Mouse (Mus musculus): Measurements from ENCODE around the gene Kitl.

The Kitl gene

DNA sequence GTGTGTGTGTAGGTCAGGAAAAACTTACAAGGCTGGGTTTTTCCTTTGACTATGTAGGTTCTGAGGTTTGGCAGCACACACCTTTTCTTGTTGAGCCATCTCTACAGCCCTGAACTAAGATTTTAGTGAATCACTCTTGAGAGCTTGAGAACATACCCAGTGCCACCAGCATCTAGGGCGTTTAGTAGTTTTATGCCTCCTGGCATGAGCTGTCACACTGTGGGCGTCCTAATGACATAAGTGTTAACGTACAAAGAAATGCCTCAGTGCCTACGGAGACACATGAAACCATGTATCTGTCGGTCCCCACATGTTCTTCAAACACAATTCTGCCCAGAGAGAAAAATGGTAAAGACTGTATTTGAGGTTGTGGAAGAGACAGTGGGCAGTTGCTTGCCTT, 15.0 kb downstream of the Kitl start:
- DNase-seq = no peak

- DNase-seq = no peak
These were observed 15.6 kb downstream of the Kitl start for GRCm38 (mm10) chr10:100030980-100031516.

DNA sequence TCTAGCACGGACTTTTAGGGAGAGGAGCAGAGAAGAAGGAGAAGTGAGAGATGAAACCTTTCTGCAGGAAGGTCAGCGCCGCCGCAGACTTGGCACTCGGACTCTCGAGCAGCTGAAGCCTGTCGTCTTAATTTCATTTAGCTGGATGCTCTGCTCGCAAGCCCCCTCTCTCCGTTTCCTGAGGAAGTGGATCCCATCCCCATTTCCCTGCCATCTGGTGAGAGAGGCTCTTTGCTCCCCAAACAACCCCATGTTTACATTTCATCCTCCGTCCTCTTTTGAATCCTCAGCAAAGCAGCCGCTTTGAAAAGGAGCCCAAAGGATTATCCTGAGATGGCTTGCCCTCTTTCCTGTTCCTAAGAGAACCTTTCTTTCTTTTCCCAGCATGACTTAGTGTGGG, 16.2 kb downstream of the Kitl start:
- no peak for DNase-seq

DNA sequence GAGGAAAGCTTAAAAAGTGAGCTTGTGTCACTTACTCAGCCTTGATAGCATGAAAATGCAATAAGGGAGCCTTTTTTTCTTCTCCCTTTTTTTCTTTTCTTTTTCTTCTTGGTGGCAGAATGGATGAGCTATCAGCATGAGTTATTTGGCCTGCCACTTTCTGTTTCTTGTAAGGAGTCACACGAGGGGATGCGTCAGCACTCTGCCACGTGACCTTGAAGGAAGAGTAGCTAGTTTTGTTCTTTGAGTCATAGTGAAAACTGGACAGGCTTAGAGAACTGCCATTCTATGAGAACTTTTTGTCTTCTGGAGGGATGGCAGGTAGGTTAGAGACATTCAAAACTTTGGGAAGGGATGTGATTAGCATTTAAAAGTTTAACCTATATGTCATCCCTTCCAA, 17.1 kb downstream of the Kitl start:
- DNase-seq = no peak

GRCm38 (mm10) chr10:100036021-100036420, 20.6 kb downstream of the Kitl start:
- no peak for DNase-seq

- DNase-seq = no peak
These were observed 23.0 kb downstream of the Kitl start for GRCm38 (mm10) chr10:100038342-100038898.

- no peak for DNase-seq
These were observed 23.6 kb downstream of the Kitl start for GRCm38 (mm10) chr10:100038994-100039393.

GRCm38 (mm10) chr10:100043748-100044147, 28.3 kb downstream of the Kitl start:
- DNase-seq = no peak

GRCm38 (mm10) chr10:100044153-100044552, 28.7 kb downstream of the Kitl start:
- DNase-seq = no peak

GRCm38 (mm10) chr10:100051146-100051783, 35.8 kb downstream of the Kitl start:
- no peak for DNase-seq

DNA sequence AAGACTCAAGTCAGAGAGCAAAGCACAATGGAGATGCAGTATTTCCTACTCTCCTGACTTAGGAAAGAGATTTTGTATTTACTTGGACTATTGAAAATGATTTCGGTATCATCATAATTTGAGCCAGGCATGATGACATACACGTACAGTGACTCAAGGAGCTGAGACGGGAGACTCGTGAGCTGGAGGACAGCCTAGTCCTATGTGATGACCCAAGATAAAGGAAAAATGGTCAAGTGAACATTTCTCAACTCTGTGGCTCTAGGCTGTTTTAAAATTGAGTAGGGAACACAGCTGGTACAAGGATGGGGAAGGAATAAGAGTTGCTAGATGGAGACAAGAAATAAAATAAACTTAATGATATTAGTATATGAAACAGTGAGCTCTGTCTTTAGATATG, 37.0 kb downstream of the Kitl start:
- DNase-seq = no peak

- DNase-seq = no peak
These were observed 37.5 kb downstream of the Kitl start for GRCm38 (mm10) chr10:100052911-100053310.

- no peak for DNase-seq
These were observed 38.6 kb downstream of the Kitl start for GRCm38 (mm10) chr10:100054006-100054405.

- no peak for DNase-seq
These were observed 39.7 kb downstream of the Kitl start for GRCm38 (mm10) chr10:100055082-100055481.

DNA sequence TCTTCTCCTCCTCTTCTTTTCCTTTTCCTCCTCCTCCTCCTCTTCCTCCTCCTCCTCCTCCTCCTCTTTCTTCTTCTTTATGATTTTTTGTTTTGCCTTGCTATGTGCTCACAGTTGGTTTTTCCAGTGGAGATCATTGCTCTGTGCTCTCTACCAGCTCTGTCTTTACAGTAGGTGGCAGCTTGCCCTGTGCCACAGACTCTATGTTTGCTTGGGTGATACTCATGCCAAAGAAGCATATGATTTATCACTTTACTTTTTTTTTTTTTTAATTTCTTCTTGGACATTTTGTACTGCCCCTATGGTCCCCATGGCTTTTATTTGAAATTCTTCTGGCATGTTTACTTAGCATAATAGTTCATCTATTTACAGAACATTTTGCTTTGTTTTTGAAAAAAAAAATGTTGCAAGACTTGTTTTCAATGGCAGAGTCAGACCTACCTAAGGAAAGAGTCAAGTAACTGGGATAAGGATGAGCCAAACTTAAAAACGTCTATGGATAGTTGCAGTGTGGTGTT, 41.7 kb downstream of the Kitl start:
- DNase-seq = no peak

DNA sequence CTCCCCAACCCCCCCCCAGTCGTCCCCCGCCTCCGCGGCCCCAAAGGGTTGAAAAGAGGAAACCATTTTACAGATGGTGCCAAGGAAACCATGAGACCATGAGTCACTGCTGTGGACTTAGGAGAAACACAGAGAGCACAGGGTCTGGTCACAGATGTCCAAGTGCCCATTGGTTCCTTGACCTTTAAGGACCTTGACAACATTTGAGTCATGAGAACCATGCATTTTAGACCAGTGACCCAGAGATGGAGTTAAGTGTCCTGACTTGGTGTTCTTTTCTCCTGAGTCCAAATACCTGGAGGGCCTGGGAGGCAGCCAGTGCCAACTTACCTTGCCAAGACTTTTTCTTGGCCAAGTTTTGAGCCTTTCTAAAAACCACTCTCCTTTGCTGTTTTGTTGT, 43.9 kb downstream of the Kitl start:
- peak; percentile 43 for DNase-seq

DNA sequence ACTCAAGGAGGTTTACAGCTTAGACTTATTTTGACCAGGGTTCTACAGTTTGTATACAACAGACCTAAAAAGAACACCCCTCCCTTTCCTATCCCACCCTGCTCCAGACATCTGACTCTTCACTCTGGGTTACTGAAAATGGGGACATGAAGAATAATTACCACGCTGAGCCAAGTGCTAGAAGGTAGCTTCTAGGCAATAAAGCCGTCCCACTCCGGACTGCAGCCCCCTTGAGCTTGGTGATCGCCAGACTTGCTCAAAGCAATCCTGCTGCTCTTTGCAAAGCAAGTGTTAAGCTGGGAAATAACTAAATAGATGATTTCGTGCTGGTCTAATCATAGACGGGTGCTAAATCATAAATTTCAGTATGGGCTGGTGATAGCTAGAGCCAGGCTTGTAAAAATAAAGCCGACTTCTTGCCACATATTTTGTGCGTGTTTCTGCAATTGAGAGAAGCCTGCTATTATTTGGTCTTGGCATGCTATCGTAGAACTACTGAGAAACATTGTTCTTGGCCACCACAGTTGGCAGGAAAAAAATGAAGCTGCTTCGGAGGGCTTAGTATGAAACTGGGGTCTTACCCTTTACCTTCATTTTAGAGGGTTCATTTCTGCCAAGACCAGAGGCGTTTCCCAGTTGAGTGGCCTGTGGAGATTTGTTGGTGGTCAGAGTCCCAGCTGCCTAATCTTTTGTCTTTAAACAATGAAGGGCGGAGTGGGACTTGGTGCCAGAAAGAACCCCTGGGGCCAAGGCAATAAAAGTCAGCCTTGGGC, 50.3 kb downstream of the Kitl start:
- peak; percentile 7 for DNase-seq

- no peak for DNase-seq
These were observed 50.9 kb downstream of the Kitl start for GRCm38 (mm10) chr10:100066374-100066773.

DNA sequence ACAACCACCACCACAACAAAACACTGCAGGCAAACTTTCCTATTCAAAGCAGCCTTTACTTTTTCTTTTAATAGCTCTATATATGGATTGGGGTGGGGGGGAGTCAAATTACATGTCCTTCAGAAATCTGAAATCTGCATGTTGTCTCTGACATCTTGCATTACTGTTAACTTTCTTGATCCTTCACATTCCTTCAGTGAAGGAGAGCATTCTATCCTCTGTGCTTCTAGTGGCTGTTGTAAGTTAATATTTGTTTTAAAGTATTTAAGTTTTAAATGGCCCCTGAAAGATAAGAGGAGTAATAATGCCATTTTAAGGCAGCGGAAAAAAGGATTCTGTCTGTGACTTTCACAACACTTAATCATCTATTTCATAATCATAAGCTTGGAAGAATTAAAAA, 57.2 kb downstream of the Kitl start:
- DNase-seq = no peak

DNA sequence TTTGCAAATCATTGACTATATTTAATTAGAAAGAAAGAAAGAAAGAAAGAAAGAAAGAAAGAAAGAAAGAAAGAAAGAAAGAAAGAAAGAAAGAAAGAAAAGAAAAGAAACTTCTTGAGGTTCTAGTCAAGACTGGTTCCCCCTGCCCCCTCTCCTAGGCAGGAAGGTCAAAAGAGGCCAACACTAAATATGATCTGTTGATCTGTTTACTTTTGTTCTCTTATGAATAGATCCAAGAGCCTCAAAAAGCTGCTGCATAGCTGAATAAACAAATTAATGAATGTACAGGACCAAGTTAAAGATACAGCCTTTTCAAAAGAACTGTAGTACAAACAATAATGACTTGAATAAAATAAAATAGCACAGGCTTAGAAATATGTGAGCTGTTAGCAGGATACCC, 57.7 kb downstream of the Kitl start:
- no peak for DNase-seq

DNA sequence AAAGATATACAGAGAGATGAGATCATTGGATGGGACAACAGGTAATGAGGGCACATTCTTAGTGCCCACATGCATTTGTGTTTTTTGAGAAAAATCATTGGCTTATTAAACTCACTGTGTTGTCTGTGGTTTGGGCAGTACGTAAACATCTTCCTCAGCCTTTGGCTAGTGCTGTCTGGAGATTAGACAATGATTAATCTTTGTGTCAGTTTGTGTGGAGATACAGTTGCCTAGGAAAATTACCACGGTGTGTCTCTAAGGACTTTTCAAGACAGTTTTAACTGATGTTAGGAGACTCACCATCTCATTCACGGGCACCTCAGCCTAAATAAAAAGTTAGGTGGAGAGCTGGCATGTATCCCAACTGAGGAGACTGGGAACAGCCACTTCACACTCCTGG, 85.7 kb downstream of the Kitl start:
- no peak for DNase-seq

- no peak for DNase-seq
These were observed 95.8 kb downstream of the Kitl start for GRCm38 (mm10) chr10:100111209-100111608.

- no peak for DNase-seq
These were observed 100.1 kb downstream of the Kitl start for GRCm38 (mm10) chr10:100115570-100115969.

- DNase-seq = no peak
These were observed 109.0 kb downstream of the Kitl start for GRCm38 (mm10) chr10:100124452-100124851.
